Mouse (Mus musculus): Measurements from ENCODE around the gene Wbp2.

Wbp2 gene

GRCm38 (mm10) chr11:116062521-116062920, 24.3 kb downstream of the Wbp2 start:
- DNase-seq (ENCODE audit: low spot score in 2 of 2), result no peak

- DNase-seq (ENCODE audit: low spot score in 2 of 2), result peak; percentile 42 to 78
Measured at GRCm38 (mm10) chr11:116061641-116062415, 25.0 kb downstream of the Wbp2 start.

GRCm38 (mm10) chr11:116060596-116060995, 26.2 kb downstream of the Wbp2 start:
- DNase-seq (ENCODE audit: low spot score in 2 of 2), result no peak

- DNase-seq (ENCODE audit: low spot score in 2 of 2), result no peak
Measured at GRCm38 (mm10) chr11:116059691-116060025, 27.1 kb downstream of the Wbp2 start.

- no peak for DNase-seq (ENCODE audit: low spot score in 2 of 2)
Measured at GRCm38 (mm10) chr11:116058868-116059690, 27.7 kb downstream of the Wbp2 start.

GRCm38 (mm10) chr11:116058022-116058614, 28.7 kb downstream of the Wbp2 start:
- DNase-seq (ENCODE audit: low spot score in 2 of 2), result peak in 1 of 2 experiments; percentile 71

GRCm38 (mm10) chr11:116057237-116057881, 29.4 kb downstream of the Wbp2 start:
- no peak for DNase-seq (ENCODE audit: low spot score in 2 of 2)

GRCm38 (mm10) chr11:116055873-116056272, 30.9 kb downstream of the Wbp2 start:
- no peak for DNase-seq (ENCODE audit: low spot score in 2 of 2)

GRCm38 (mm10) chr11:116053510-116054229, 33.1 kb downstream of the Wbp2 start:
- no peak for DNase-seq (ENCODE audit: low spot score in 2 of 2)

GRCm38 (mm10) chr11:116050196-116050595, 36.6 kb downstream of the Wbp2 start:
- no peak for DNase-seq (ENCODE audit: low spot score in 2 of 2)

GRCm38 (mm10) chr11:116049610-116050009, 37.2 kb downstream of the Wbp2 start:
- DNase-seq (ENCODE audit: low spot score in 2 of 2), result no peak

GRCm38 (mm10) chr11:116045173-116045572, 41.6 kb downstream of the Wbp2 start:
- no peak for DNase-seq (ENCODE audit: low spot score in 2 of 2)

GRCm38 (mm10) chr11:116043286-116043685, 43.5 kb downstream of the Wbp2 start:
- DNase-seq (ENCODE audit: low spot score in 2 of 2), result no peak

- DNase-seq (ENCODE audit: low spot score in 2 of 2), result no peak
Measured at GRCm38 (mm10) chr11:116042372-116043138, 44.2 kb downstream of the Wbp2 start.

GRCm38 (mm10) chr11:116041833-116042232, 45.0 kb downstream of the Wbp2 start:
- DNase-seq (ENCODE audit: low spot score in 2 of 2), result no peak

GRCm38 (mm10) chr11:116040593-116040992, 46.2 kb downstream of the Wbp2 start:
- no peak for DNase-seq (ENCODE audit: low spot score in 2 of 2)

- no peak for DNase-seq (ENCODE audit: low spot score in 2 of 2)
Measured at GRCm38 (mm10) chr11:116037826-116038225, 49.0 kb downstream of the Wbp2 start.

- DNase-seq (ENCODE audit: low spot score in 2 of 2), result no peak
Measured at GRCm38 (mm10) chr11:116036671-116037070, 50.1 kb downstream of the Wbp2 start.

- DNase-seq (ENCODE audit: low spot score in 2 of 2), result no peak
Measured at GRCm38 (mm10) chr11:116034584-116034983, 52.2 kb downstream of the Wbp2 start.
